Mouse (Mus musculus): Measurements from ENCODE around the gene 2810408A11Rik.
"Not testable (repeated sequence)": the region's sequence is repeated elsewhere in the genome, so short reads cannot be mapped to it uniquely, and the experiment has no call there.

Gene 2810408A11Rik

GRCm38 (mm10) chr11:69930967-69931537 lies 30.3 kb upstream of the 2810408A11Rik start:
- no peak for DNase-seq (ENCODE audit: low spot score)

GRCm38 (mm10) chr11:69930176-69930575 lies 29.4 kb upstream of the 2810408A11Rik start:
- DNase-seq (ENCODE audit: low spot score): not testable (repeated sequence)

- DNase-seq (ENCODE audit: low spot score): no peak
Measured at GRCm38 (mm10) chr11:69929712-69930111, 28.9 kb upstream of the 2810408A11Rik start.

- no peak for DNase-seq (ENCODE audit: low spot score)
Measured at GRCm38 (mm10) chr11:69927501-69927900, 26.7 kb upstream of the 2810408A11Rik start.

GRCm38 (mm10) chr11:69922796-69923195 lies 22.0 kb upstream of the 2810408A11Rik start:
- no peak for DNase-seq (ENCODE audit: low spot score)

- no peak for DNase-seq (ENCODE audit: low spot score)
Measured at GRCm38 (mm10) chr11:69922012-69922756, 21.4 kb upstream of the 2810408A11Rik start.

- DNase-seq (ENCODE audit: low spot score): peak; percentile 100
Measured at GRCm38 (mm10) chr11:69921114-69922011, 20.6 kb upstream of the 2810408A11Rik start, which contains the start of gene Eif5a. TSS of gene Eif5a (minus strand) at chr11:69921958.

GRCm38 (mm10) chr11:69920266-69921031 lies 19.7 kb upstream of the 2810408A11Rik start:
- DNase-seq (ENCODE audit: low spot score): peak; percentile 43

- peak; percentile 54 for DNase-seq (ENCODE audit: low spot score)
Measured at GRCm38 (mm10) chr11:69919661-69920265, 19.0 kb upstream of the 2810408A11Rik start.

GRCm38 (mm10) chr11:69919053-69919452 lies 18.3 kb upstream of the 2810408A11Rik start:
- no peak for DNase-seq (ENCODE audit: low spot score)

- no peak for DNase-seq (ENCODE audit: low spot score)
Measured at GRCm38 (mm10) chr11:69918118-69918517, 17.3 kb upstream of the 2810408A11Rik start.

- DNase-seq (ENCODE audit: low spot score): no peak
Measured at GRCm38 (mm10) chr11:69917379-69917948, 16.7 kb upstream of the 2810408A11Rik start.

- DNase-seq (ENCODE audit: low spot score): not testable (repeated sequence)
Measured at GRCm38 (mm10) chr11:69916652-69917378, 16.0 kb upstream of the 2810408A11Rik start.

- no peak for DNase-seq (ENCODE audit: low spot score)
Measured at GRCm38 (mm10) chr11:69915667-69916627, 15.2 kb upstream of the 2810408A11Rik start.

- DNase-seq (ENCODE audit: low spot score): no peak
Measured at GRCm38 (mm10) chr11:69914917-69915430, 14.2 kb upstream of the 2810408A11Rik start.

GRCm38 (mm10) chr11:69914372-69914764 lies 13.6 kb upstream of the 2810408A11Rik start:
- DNase-seq (ENCODE audit: low spot score): no peak

GRCm38 (mm10) chr11:69913554-69914371 lies 13.0 kb upstream of the 2810408A11Rik start, which contains the start of gene Gps2:
TSS of gene Gps2 (plus strand) at chr11:69913888.
- DNase-seq (ENCODE audit: low spot score): peak; percentile 91

All from layer of hippocampus, adult 11-12 months (tissue).